Mouse (Mus musculus): ENCODE results near the gene Gm27027.

The Gm27027 gene

GRCm38 (mm10) chr2:93996254-93996653 lies at the start of gene Gm27027:
Gene Gm27027 (minus strand): TSS chr2:93996354.
- DNase-seq: no peak

DNA sequence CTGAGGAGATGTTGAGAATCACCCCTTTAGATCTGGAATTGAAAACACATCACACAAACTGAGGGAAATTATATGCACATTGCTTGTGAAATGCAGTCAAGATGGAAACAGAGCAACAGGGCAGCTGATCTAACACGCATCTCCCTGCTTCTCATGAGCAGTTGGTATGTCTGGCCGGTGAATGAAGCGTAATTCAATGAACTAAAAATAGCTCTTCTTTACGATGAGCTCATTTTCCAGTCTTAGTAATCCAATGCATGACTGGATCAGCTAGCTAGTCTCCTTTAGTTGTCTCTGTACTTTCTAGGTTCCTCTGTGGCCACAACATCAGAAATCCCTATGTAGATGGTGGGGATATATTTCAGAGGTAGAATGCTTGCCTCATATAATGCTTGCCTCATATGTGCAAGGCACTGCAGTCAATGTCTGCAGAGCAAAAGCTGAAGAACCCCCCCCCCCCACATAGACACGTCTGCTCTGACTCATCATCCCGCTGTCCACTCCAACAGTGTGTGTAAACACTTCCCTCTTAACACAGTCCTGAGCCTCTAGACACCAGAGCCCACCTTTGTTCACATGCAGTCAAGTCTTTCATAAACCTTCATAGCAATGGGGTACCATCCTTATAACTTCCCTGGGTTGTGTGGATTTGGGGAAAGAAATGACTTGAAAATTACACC lies 49.4 kb upstream of the Gm27027 start:
- no peak for DNase-seq

DNA sequence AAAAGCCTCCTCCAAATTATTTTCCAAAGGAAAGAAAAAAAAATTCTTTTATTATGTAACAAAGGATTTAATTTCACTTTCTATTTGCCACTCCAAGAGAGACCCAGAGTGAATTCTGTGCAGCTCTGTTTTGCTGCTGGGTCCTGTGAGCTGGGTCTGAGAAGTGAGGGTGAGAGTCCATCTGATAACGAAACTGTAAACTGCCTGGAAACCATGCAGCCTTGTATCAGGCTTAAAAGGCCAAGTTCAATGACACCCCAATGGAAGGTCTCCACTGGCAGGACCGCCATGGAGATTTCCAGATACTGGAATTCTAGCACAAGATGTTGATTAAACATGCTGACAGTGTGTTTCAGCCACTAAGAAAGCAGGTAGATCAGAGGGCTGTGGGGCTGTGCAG lies 48.0 kb upstream of the Gm27027 start:
- DNase-seq: no peak

DNA sequence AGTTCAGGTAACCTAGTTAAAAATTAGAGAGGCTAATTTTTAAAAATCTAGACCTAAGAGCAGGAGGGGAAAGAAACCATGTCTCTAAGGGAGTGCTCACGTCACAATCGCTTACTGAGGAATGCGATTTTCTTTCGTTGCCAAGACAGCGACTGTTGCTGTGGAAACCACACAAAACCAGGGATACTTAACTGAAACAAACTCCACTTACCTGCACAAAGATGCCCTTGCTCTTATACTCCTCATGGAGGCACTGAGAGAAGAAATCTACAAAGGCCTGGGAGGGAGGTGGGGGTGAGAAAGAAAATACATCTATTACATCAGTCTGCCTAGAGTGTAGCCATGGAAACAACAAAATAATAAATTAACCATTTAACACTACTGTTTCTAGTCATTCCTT lies 47.5 kb upstream of the Gm27027 start:
- DNase-seq: peak; percentile 20

- no peak for DNase-seq
These were observed 46.3 kb upstream of the Gm27027 start for GRCm38 (mm10) chr2:94042461-94042860.

GRCm38 (mm10) chr2:94040391-94041125 lies 44.4 kb upstream of the Gm27027 start:
- DNase-seq: no peak

DNA sequence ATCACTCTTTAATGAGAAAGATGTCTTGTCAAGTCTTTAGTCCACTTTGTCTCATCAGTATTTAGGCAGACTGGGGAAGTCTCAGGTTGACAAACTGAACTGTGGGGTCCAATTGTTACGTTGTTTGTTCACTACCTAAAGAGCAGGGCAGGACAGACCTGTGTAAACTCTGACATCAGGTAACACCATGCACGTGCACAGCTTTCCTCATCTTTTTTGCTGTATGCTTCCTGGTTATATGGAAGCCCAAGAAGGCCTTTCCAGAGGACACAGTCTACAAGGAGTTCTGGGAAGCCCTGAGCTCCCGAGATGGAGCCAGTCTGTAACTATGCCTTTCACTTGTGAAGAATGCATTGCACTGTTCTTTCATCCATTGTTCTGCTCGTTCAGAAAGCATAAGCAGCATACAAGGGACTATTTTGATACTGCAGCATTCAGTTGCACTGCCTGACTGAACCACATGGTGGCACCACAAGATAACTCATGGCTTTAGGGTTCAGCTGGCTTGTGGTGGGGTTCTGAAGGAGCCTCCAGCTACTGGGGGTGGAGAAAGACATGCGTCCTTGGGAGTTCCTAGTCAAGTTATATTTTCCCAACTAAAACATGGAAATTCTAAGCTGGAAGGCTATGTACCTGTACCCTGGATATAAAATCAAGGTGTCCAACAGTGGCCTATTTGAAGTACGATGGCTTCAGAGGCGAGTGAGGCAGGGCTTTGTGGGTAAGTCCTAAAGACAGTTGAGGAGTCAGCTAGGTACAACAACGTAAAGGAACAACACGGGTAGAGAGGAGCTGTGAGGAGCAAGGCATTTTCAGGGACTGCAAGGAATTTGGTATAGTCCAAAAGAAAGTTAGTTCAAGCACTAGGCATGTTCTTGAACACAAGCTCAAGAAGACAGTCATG lies 39.5 kb upstream of the Gm27027 start:
- DNase-seq: peak; percentile 82

GRCm38 (mm10) chr2:94030602-94031001 lies 34.4 kb upstream of the Gm27027 start:
- no peak for DNase-seq

DNA sequence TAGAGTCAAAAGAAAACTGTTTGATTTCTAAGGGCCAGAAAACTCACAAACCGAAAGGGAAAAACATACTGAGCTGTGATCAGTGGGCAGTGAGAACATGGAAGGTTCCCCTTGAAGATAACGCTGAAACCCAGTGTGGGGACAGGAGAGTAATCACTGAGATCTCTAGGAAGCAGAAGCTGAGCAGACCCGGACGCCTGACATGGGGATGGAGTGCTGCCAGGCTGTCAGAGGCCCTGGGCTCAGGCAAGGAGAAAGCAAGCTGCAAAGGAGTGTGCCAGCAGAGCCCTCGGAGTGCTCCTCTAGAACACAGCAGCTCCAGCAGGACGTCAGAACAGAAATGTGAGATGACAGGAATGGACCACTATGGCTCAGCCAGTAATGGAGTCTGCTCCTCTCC lies 28.5 kb upstream of the Gm27027 start:
- no peak for DNase-seq

DNA sequence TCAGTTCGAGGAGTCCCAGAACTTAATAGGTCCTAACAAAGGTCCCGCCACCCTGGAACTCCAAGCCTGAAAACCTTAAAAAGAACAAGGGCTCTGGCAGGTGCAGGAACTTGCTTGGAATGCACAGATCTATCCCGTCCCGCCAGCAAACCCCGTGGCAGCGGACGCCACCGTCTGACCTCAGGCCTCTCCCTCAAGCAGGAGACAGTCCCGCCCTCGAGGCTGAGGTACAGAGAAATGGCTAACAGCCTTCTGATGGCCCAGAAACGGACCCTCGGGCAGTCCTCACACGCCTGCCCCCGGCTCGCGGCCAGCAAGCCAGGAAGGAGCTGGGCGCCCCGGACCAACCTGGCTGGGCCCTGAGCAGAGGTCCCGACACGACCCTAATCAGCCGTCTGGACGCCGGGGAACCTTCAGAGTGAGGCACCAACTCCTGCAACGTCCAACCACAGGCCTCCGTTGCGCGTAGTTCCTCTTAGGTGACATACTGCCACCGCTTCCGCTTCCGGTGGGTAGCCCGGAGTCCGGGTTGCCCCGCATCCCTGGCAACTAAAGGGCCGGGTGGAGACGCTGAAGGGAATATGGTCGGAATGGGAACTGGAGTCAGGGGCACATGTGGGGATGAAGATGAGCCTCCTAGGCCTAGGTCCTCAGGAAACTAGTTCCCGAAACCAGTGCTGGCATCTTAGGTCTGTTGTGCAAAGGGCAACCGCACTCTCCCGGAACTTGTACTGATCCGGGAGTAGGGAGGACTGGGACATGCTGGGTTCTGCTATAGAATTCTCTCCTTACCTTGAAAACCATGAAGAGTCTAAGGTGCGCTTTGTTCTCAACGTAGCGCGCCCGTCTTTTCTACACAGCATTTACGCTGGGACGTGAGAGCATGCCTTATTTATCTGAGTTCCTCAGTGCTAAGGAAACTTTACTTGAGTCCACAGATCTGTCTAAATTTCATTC lies 14.5 kb upstream of the Gm27027 start, which contains the start of gene Alkbh3:
Gene Alkbh3 (minus strand): TSS at position 473 of the 957 bp plus-strand sequence.
- peak; percentile 93 for DNase-seq

- peak; percentile 82 for DNase-seq
These were observed 6.2 kb upstream of the Gm27027 start for GRCm38 (mm10) chr2:94002331-94002730.

DNA sequence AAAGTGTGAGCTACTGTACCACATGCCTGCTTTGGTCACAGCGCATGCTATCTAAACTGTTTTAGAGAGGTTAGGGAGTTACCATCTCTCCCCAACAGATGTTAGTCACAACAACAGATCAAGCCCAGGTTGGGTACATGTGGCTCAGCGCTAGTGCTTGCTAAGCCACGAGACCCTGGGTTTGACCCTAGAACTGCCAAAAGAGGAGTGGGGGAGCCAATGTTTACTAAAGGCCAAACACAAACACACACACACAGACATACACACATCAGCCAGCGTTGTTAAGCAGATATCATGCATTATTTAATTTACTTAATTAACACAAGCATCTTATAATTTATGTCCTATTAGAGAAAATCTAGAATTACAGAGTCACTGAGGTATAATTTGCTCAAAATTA lies 5.8 kb upstream of the Gm27027 start:
- no peak for DNase-seq

DNA sequence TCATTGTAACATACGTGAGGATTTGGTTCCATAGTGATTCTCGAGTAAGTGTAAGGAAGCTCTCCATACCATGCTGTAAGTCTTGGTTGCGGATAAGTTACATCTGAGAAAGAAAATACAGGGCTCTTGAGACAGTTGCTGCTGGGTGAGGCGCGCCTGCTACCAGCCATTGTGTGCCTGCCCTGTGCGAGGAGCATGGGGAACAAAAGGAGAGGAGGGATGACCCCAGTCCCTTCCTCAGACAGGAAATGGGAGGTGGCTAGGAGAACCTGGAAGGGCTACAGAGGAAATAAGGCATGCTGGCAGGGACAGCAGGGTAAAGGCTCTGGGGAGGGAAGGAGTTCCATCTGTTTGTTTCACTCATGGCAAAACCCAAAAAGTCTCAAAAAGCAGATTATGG lies 5.3 kb upstream of the Gm27027 start:
- no peak for DNase-seq

DNA sequence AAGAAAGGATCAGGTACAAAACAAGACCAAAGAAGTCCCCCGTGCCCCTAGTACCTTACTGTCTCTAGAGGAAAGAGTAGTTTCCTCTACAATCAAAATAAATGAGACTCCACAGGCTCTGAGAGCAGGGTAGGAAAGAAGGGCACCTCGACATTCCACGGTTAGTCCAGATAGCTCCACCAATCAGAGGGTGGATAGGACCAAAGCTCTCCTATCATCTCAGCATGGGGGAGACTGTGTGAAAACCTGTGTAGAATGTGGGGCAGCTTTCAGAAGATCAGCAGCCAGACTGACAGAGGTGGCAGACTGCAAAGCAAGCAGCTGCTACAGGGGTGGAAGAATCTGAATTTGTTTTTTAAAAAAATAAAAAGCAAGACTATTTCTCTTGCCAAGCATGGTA lies 3.3 kb downstream of the Gm27027 start:
- no peak for DNase-seq

GRCm38 (mm10) chr2:93992259-93992658 lies 3.9 kb downstream of the Gm27027 start:
- DNase-seq: no peak

- no peak for DNase-seq
These were observed 4.8 kb downstream of the Gm27027 start for GRCm38 (mm10) chr2:93991336-93991735.

GRCm38 (mm10) chr2:93988440-93988839 lies 7.7 kb downstream of the Gm27027 start:
- no peak for DNase-seq

GRCm38 (mm10) chr2:93982457-93983235 lies 13.5 kb downstream of the Gm27027 start:
- DNase-seq: no peak

DNA sequence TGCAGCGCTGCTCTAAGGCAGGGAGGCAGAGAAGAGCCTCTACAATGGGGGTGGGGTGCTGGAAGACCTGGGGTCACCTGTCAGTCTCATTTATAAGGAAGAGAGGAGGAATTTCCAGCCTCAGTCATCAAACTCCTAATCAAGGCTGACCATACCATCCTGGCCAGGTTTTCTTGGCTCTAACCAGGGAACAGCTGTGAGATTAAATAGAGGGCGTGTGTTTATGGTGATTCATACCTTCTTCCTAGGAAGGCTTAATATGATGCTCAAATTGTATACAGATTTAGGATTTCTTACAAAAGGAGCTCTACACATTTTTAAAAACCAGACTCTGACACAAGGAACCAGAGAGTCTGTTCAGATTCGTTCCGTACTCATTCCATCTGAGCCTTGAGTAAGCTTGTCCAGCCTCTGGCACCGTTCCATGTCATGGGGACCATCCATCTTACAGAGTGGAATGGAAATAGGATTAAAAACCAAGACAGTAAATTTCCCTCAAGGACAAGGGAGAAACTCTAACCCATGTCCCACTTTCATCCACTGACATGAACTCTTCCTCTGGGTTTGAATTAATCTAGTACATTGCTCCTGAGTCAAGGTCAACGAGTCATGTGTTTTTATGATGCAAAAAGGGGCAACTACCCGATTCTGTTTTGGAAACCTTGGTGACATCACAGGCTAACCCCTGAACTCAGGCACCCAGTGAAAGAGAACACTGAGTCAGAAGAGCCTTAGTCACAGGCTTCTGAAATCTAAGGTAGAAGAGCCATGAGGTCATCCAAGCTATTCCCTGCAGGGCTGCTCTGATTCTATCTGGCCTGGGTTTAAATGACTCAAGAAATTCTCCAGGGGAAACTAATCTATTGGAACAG lies 16.7 kb downstream of the Gm27027 start:
- DNase-seq: no peak

Data from right cerebral cortex, postnatal 25 days (tissue).